Mouse (Mus musculus) midbrain, postnatal 0 days (tissue): Measurements from ENCODE around the gene Trp53tg5. TPM values are rescaled to one million over a fixed set of nuclear protein-coding genes. Genes with fewer than 3 reads are reported as not detected.

Source experiments
- ATAC-seq: fragments of 200-750 bp; cut with Nextera tagmentation; 2 replicates; pipeline ENCODE4 v1.8.0; 2017; ENCODE audit warnings: moderate number of reproducible peaks, mild to moderate bottlenecking, moderate TSS enrichment, moderate library complexity; ENCODE audit not compliant: low FRiP score
- DNase-seq: peaks from one replicate; pipeline ENCODE4 v3.0.0-alpha.2; 2015; ENCODE audit warnings: low spot score
- H3K27ac ChIP-seq: fragments of 300-500 bp; sonication (generic); 2 replicates; pipeline ENCODE4 v1.5.1; 2014; ENCODE audit warnings: low read depth, mild to moderate bottlenecking, low read length, mixed read lengths
- H3K27me3 ChIP-seq: fragments of 300-500 bp; sonication (generic); 2 replicates; pipeline ENCODE4 v1.6.1; 2014; ENCODE audit warnings: low read length, control low read depth, mixed read lengths; ENCODE audit not compliant: insufficient read depth
- H3K36me3 ChIP-seq: fragments of 300-500 bp; sonication (generic); 2 replicates; pipeline ENCODE4 v1.6.1; 2014; ENCODE audit warnings: low read length, control low read depth, mixed read lengths; ENCODE audit not compliant: insufficient read depth
- H3K4me1 ChIP-seq: fragments of 300-500 bp; sonication (generic); 2 replicates; pipeline ENCODE4 v1.6.1; 2014; ENCODE audit warnings: mild to moderate bottlenecking, control low read depth, antibody characterized with exemption, low read length, mixed read lengths; ENCODE audit not compliant: insufficient read depth
- H3K4me2 ChIP-seq: fragments of 300-500 bp; sonication (generic); 2 replicates; pipeline ENCODE4 v1.6.1; 2014; ENCODE audit warnings: low read depth, mild to moderate bottlenecking, low read length, mixed read lengths; ENCODE audit not compliant: poor library complexity, severe bottlenecking
- H3K4me3 ChIP-seq: fragments of 300-500 bp; sonication (generic); 2 replicates; pipeline ENCODE4 v1.5.1; 2014; ENCODE audit warnings: low read depth, mild to moderate bottlenecking, low read length, moderate library complexity
- H3K9ac ChIP-seq: fragments of 300-500 bp; sonication (generic); replicated peaks from 2 replicates; pipeline ENCODE4 v1.6.1; 2014; ENCODE audit warnings: mild to moderate bottlenecking, low read length, moderate library complexity, mixed read lengths; ENCODE audit not compliant: poor library complexity, severe bottlenecking
- H3K9me3 ChIP-seq: fragments of 300-500 bp; sonication (generic); 2 replicates; pipeline ENCODE4 v1.6.1; 2016; ENCODE audit warnings: low read length, control low read depth
- CTCF ChIP-seq: IDR thresholded peaks from 2 replicates; pipeline ENCODE4 v1.5.1; 2016; ENCODE audit warnings: antibody characterized with exemption, mild to moderate bottlenecking
- WGBS: fragments of 180-500 bp; shearing (Covaris S2); extraction: QIAGEN DNeasy Blood & Tissue Kit; methylation state at CpG from one replicate; pipeline ENCODE4 v1.1.7; 2014; 5-methylcytosine and 5-hydroxymethylcytosine counted together
- polyA plus RNA-seq: library from polyadenylated mRNA; unstranded; fragments of >200 nt; fragmentation: Nextera tagmentation; extraction: Ambion mirVana; gene quantifications from 2 replicates; pipeline ENCODE4 v1.2.1, GENCODE M21; 2015
- total RNA-seq: library from RNA; depleted of rRNA; stranded (reverse); fragments of >200 nt; gene quantifications from 2 replicates; pipeline ENCODE4 v1.2.3, GENCODE M21; 2014

Gene Trp53tg5
- total and polyA plus RNA-seq, 2 experiments from 2014 or later: not detected

DNA sequence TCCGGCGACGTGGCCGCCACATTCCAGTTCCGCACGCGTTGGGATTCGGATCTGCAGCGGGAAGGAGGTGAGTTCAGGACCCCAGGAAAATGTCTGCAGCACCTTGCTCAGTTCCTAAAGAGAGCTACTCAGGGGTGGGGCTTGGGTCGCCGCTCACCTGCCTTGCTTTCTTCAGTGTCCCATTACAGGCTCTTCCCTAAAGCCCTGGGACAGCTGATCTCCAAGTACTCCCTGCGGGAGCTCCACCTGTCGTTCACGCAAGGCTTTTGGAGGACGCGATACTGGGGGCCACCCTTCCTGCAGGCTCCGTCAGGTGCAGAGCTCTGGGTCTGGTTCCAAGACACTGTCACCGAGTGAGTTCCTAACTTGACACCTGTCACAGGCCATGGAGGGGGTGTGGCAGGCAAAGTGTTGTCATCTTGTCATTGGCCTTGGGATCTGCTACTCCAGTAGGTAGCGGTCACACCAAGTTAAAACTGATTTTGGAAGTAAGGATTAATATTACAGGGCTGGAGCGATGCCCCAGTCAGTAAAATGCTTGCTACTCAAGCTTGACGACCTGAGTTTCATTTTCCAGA lies 24.3 kb upstream of the Trp53tg5 start:
- no peaks in the 10 kb centered on the region for H3K27me3 ChIP-seq
- no peaks in the 10 kb centered on the region for H3K9me3 ChIP-seq
- peaks cover 27% of the 10 kb centered on the region for H3K36me3 ChIP-seq
- H3K4me1 ChIP-seq: peaks cover 7% of the 10 kb centered on the region; the same call in 1 of the 2 replicates
- H3K9ac ChIP-seq: peak overlapping the region; percentile 63
- peak overlapping the region; percentile 82 for H3K4me3 ChIP-seq
- H3K27ac ChIP-seq: peak overlapping the region; percentile 39; the same call in 1 of the 2 replicates
- peak overlapping the region; percentile 97 for H3K4me2 ChIP-seq
- TF ChIP-seq CTCF: peak; percentile 17; the same call in 1 of the 2 replicates
- no peak for DNase-seq
- ATAC-seq: 0 out of 2 replicates have a peak, but pooled peaks have one; percentile 17
- WGBS: 7% methylated on average over 21 of the region's 21 CpGs

DNA sequence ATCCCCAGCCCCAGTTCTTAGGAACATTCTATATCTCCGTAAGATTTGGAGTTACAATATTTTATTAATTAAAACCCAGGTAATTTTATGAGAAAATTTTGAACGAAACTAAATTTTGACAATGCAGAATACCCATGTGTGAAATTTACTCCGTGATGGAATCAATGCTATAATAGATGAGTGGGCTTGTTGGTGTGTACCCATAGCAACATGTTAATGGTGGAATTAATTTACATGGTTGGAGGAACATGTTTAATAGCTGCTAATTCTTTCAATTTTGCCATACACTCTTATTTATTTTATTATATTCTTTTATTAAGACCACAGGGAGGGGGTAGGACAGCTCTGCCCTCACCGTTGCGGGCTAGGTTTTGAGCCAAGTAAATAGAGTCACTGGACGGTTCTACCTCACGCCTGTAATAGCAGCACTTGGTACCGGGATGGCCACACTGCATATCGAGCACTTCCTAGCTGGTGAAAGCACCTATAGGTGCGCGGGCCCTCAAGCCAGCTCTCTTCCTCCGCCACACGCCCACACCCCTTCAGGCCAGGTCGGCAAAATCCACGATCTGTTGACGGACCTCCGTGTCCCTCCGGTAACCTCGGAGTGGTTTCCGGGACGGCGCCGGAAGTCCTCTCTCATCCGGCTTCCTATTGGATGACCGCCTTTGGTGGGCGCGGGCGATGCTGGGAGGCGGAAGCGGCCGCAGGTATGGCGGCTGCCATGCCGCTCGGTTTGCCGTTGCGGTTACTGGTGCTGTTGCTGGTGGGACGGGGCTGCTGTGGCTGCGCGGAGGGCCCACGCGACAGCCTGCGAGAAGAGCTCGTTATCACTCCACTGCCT lies 23.5 kb upstream of the Trp53tg5 start, which contains the start of gene Pigt:
Pigt (plus strand) TSS at position 674 of the 844 bp plus-strand sequence.
- Histone ChIP-seq H3K36me3 (peaks cover 21% of the 10 kb centered on the region), H3K4me1 (peaks cover 7% of the 10 kb centered on the region; the same call in 1 of the 2 replicates), H3K9ac (peak within 1 kb of the TSS; percentile 63), H3K27me3 (no peaks in the 10 kb centered on the region), H3K4me2 (peak within 1 kb of the TSS; percentile 97), H3K27ac (peak within 1 kb of the TSS; percentile 77), H3K9me3 (no peaks in the 10 kb centered on the region), H3K4me3 (peak within 1 kb of the TSS; percentile 82)
- DNase-seq (peak; percentile 92), ATAC-seq (peak; percentile 87)
- 0 out of 2 replicates have a peak, but pooled peaks have one; percentile 1 for TF ChIP-seq CTCF
- WGBS: 4% methylated on average over 40 of the region's 43 CpGs

DNA sequence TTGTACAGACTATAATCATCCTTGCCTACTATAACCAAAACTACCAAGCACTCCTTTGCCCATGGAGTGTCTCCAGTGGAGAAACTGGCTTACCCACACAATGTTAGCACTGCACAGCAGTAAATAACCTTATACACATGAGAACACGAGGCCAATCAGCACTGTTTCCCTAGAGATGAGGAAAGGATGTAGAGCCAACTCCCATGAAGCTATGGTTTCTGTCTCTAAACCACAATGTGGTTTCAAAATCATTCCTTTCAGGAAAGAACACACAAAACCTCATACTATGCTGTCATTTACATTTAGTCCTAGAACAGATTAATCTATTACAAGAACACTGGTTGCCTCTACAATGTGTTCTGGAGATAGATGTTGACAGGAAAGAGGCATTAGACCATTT lies 22.8 kb upstream of the Trp53tg5 start:
- H3K4me3 ChIP-seq: no peak overlapping the region

DNA sequence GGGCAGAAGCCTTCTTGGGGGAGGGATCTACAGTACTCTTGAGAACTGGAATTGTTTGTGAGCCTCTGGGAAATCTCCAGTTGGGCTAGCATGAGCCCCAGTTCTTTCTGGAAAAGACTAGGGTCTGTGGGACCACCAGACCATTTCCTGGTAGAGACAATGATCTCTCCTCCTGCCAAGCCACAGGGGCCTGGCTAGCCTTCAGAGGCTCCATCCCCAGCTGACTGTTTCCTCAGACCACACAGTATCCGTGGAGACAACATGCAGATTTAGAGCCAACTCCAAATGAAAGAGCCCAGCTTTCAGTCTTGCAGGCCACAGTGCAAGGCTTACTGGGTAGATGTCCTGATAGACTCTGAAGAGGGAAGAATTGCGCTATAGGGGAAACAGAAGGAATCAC lies 20.6 kb upstream of the Trp53tg5 start:
- ATAC-seq (peak; percentile 65; the same call in 1 of the 2 replicates), DNase-seq (peak; percentile 78)
- H3K36me3 ChIP-seq: peaks cover 15% of the 10 kb centered on the region
- H3K4me1 ChIP-seq: peaks cover 7% of the 10 kb centered on the region; the same call in 1 of the 2 replicates
- H3K4me2 ChIP-seq: no peak overlapping the region
- peak overlapping the region; percentile 14; the same call in 1 of the 2 replicates for H3K27ac ChIP-seq
- no peak for TF ChIP-seq CTCF
- no peaks in the 10 kb centered on the region for H3K9me3 ChIP-seq
- no peaks in the 10 kb centered on the region for H3K27me3 ChIP-seq
- H3K4me3 ChIP-seq: no peak overlapping the region
- no peak overlapping the region for H3K9ac ChIP-seq
- WGBS: 38% methylated on average over 2 of the region's 2 CpGs

More for the DNA sequence above, 22.8 kb upstream of the Trp53tg5 start:
- ATAC-seq (no peak), DNase-seq (no peak)
- H3K9me3 ChIP-seq: no peaks in the 10 kb centered on the region
- 59% methylated on average over 1 of the region's 1 CpGs for WGBS
- H3K4me1 ChIP-seq: peaks cover 7% of the 10 kb centered on the region; the same call in 1 of the 2 replicates
- H3K4me2 ChIP-seq: no peak overlapping the region
- H3K36me3 ChIP-seq: peaks cover 15% of the 10 kb centered on the region
- H3K27me3 ChIP-seq: no peaks in the 10 kb centered on the region
- H3K9ac ChIP-seq: no peak overlapping the region
- TF ChIP-seq CTCF: no peak
- H3K27ac ChIP-seq: no peak overlapping the region

DNA sequence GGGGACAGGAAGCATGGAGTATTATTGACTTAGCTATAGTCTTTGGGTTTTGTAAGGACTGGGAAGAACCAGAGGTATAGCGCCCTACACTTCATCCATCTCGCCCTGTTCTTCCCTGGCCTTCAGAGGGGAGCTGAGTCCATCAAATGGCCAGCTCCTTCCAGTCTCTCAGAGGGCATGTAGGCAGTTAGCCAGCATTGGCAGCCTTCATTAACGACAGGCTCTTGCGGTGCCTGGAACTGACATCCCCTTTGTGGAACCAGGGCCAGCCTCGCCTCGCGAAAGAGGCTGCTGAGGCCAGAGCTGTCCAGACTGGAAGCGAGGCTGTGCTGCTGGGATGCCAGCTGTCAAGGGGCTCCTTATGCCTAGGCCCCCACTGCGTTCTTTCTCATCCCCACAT lies 14.3 kb upstream of the Trp53tg5 start:
- H3K9me3 ChIP-seq: no peaks in the 10 kb centered on the region
- 61% methylated on average over 9 of the region's 9 CpGs for WGBS
- no peak overlapping the region for H3K9ac ChIP-seq
- ATAC-seq: peak; percentile 41; the same call in 1 of the 2 replicates
- no peaks in the 10 kb centered on the region for H3K4me1 ChIP-seq
- no peak overlapping the region for H3K4me3 ChIP-seq
- no peak overlapping the region for H3K27ac ChIP-seq
- peaks cover 15% of the 10 kb centered on the region for H3K36me3 ChIP-seq
- H3K4me2 ChIP-seq: 0 out of 2 replicates have a peak overlapping the region, but pooled peaks have one; percentile 99
- no peaks in the 10 kb centered on the region for H3K27me3 ChIP-seq
- no peak for TF ChIP-seq CTCF
- peak; percentile 69 for DNase-seq
